Mouse (Mus musculus) midbrain, embryonic 14.5 days (tissue): ENCODE measurements around the gene Brca2. TPM values are rescaled to one million over a fixed set of nuclear protein-coding genes. Genes with fewer than 3 reads are reported as not detected.
"Not testable (repeated sequence)": the region's sequence is repeated elsewhere in the genome, so short reads cannot be mapped to it uniquely, and the experiment has no call there.

Experiments
- ATAC-seq: fragments of 200-750 bp; cut with Nextera tagmentation; 2 replicates; pipeline ENCODE4 v1.8.0; 2017; ENCODE audit warnings: moderate number of reproducible peaks, moderate library complexity; ENCODE audit not compliant: low FRiP score, low TSS enrichment
- DNase-seq: peaks from one replicate; pipeline ENCODE4 v3.0.0-alpha.2; 2015
- H3K27ac ChIP-seq: fragments of 300-500 bp; sonication (generic); replicated peaks from 2 replicates; pipeline ENCODE4 v1.5.1; 2014; ENCODE audit warnings: mild to moderate bottlenecking, low read depth, low read length, moderate library complexity
- H3K27me3 ChIP-seq: fragments of 300-500 bp; sonication (generic); 2 replicates; pipeline ENCODE4 v1.6.1; 2014; ENCODE audit warnings: low read length, control low read depth, mixed read lengths; ENCODE audit not compliant: control insufficient read depth, insufficient read depth
- H3K36me3 ChIP-seq: fragments of 300-500 bp; sonication (generic); 2 replicates; pipeline ENCODE4 v1.6.1; 2014; ENCODE audit warnings: low read length, control low read depth; ENCODE audit not compliant: control insufficient read depth, insufficient read depth
- H3K4me1 ChIP-seq: fragments of 300-500 bp; sonication (generic); 2 replicates; pipeline ENCODE4 v1.6.1; 2014; ENCODE audit warnings: mild to moderate bottlenecking, antibody characterized with exemption, low read length, control low read depth; ENCODE audit not compliant: control insufficient read depth, insufficient read depth
- H3K4me2 ChIP-seq: fragments of 300-500 bp; sonication (generic); 2 replicates; pipeline ENCODE4 v1.6.1; 2014; ENCODE audit warnings: mild to moderate bottlenecking, low read length, moderate library complexity
- H3K4me3 ChIP-seq: fragments of 300-500 bp; sonication (generic); replicated peaks from 2 replicates; pipeline ENCODE4 v1.5.1; 2014; ENCODE audit warnings: low read depth, low read length
- H3K9ac ChIP-seq: fragments of 300-500 bp; sonication (generic); replicated peaks from 2 replicates; pipeline ENCODE4 v1.6.1; 2014; ENCODE audit warnings: mild to moderate bottlenecking, low read length, moderate library complexity
- H3K9me3 ChIP-seq: fragments of 300-500 bp; sonication (generic); 2 replicates; pipeline ENCODE4 v1.6.1; 2016; ENCODE audit warnings: low read length, control low read depth, mixed read lengths; ENCODE audit not compliant: control insufficient read depth
- WGBS: fragments of 180-500 bp; shearing (Covaris S2); extraction: QIAGEN DNeasy Blood & Tissue Kit; methylation state at CpG from one replicate; pipeline ENCODE4 v1.1.7; 2014; 5-methylcytosine and 5-hydroxymethylcytosine counted together
- polyA plus RNA-seq: library from polyadenylated mRNA; unstranded; fragments of >200 nt; fragmentation: Nextera tagmentation; extraction: Ambion mirVana; gene quantifications from 2 replicates; pipeline ENCODE4 v1.2.1, GENCODE M21; 2014

Brca2 gene
- 11.2 and 12.1 TPM in 2 replicates for polyA plus RNA-seq

GRCm38 (mm10) chr5:150521937-150522866 lies at the start of gene Brca2:
TSS of gene Brca2 (plus strand) at chr5:150522630.
- H3K9ac ChIP-seq: peak within 1 kb of the TSS; percentile 80
- H3K27ac ChIP-seq: peak within 1 kb of the TSS; percentile 62
- peak within 1 kb of the TSS; percentile 69 for H3K4me2 ChIP-seq
- no peaks in the 10 kb centered on the region for H3K36me3 ChIP-seq
- no peaks in the 10 kb centered on the region for H3K27me3 ChIP-seq
- DNase-seq (peak; percentile 96), ATAC-seq (peak; percentile 97)
- WGBS: 6% methylated on average over 63 of the region's 63 CpGs
- peak within 1 kb of the TSS; percentile 75 for H3K4me3 ChIP-seq
- 0 out of 2 replicates have a peak, but pooled peaks cover 2% of the 10 kb centered on the region for H3K4me1 ChIP-seq
- no peaks in the 10 kb centered on the region for H3K9me3 ChIP-seq

- Histone ChIP-seq H3K4me1 (no peaks in the 10 kb centered on the region), H3K27me3 (no peaks in the 10 kb centered on the region), H3K36me3 (peaks cover 45% of the 10 kb centered on the region), H3K4me3 (no peak overlapping the region), H3K27ac (no peak overlapping the region), H3K9ac (no peak overlapping the region), H3K4me2 (no peak overlapping the region), H3K9me3 (no peaks in the 10 kb centered on the region)
- 79% methylated on average over 4 of the region's 4 CpGs for WGBS
- DNase-seq (no peak), ATAC-seq (no peak)
Measured at GRCm38 (mm10) chr5:150477364-150477763, 45.1 kb upstream of the Brca2 start.

- H3K4me2 ChIP-seq: no peak overlapping the region
- H3K27ac ChIP-seq: no peak overlapping the region
- no peaks in the 10 kb centered on the region for H3K9me3 ChIP-seq
- no peak overlapping the region for H3K4me3 ChIP-seq
- DNase-seq (no peak), ATAC-seq (no peak)
- H3K9ac ChIP-seq: no peak overlapping the region
- H3K27me3 ChIP-seq: no peaks in the 10 kb centered on the region
- WGBS: 74% methylated on average over 4 of the region's 4 CpGs
- no peaks in the 10 kb centered on the region for H3K4me1 ChIP-seq
- H3K36me3 ChIP-seq: peaks cover 44% of the 10 kb centered on the region
Measured at GRCm38 (mm10) chr5:150478612-150479011, 43.8 kb upstream of the Brca2 start.

- Histone ChIP-seq H3K9me3 (no peaks in the 10 kb centered on the region), H3K4me3 (no peak overlapping the region), H3K27ac (no peak overlapping the region), H3K9ac (no peak overlapping the region), H3K4me1 (no peaks in the 10 kb centered on the region), H3K4me2 (no peak overlapping the region), H3K27me3 (no peaks in the 10 kb centered on the region), H3K36me3 (peaks cover 46% of the 10 kb centered on the region)
- peak; percentile 64 for DNase-seq
- ATAC-seq: no peak
- 71% methylated on average over 3 of the region's 3 CpGs for WGBS
Measured at GRCm38 (mm10) chr5:150485198-150485597, 37.2 kb upstream of the Brca2 start.

GRCm38 (mm10) chr5:150490285-150490684 lies 32.1 kb upstream of the Brca2 start:
- 92% methylated on average over 3 of the region's 3 CpGs for WGBS
- Histone ChIP-seq H3K4me3 (no peak overlapping the region), H3K36me3 (peaks cover 24% of the 10 kb centered on the region; the same call in 1 of the 2 replicates), H3K27me3 (no peaks in the 10 kb centered on the region), H3K4me2 (no peak overlapping the region), H3K27ac (no peak overlapping the region), H3K4me1 (no peaks in the 10 kb centered on the region), H3K9me3 (no peaks in the 10 kb centered on the region), H3K9ac (no peak overlapping the region)
- ATAC-seq: no peak
- DNase-seq: no peak

- H3K36me3 ChIP-seq: peaks cover 25% of the 10 kb centered on the region
- H3K9me3 ChIP-seq: no peaks in the 10 kb centered on the region
- H3K9ac ChIP-seq: no peak overlapping the region
- H3K4me1 ChIP-seq: no peaks in the 10 kb centered on the region
- DNase-seq: no peak
- no peak overlapping the region for H3K27ac ChIP-seq
- no peak overlapping the region for H3K4me2 ChIP-seq
- no peak for ATAC-seq
- 86% methylated on average over 8 of the region's 8 CpGs for WGBS
- no peaks in the 10 kb centered on the region for H3K27me3 ChIP-seq
- no peak overlapping the region for H3K4me3 ChIP-seq
Measured at GRCm38 (mm10) chr5:150490821-150491220, 31.6 kb upstream of the Brca2 start.

- not testable (repeated sequence) for H3K4me3 ChIP-seq, ATAC-seq, H3K4me2 ChIP-seq, H3K9ac ChIP-seq, H3K27ac ChIP-seq, DNase-seq, H3K27me3 ChIP-seq, H3K4me1 ChIP-seq, H3K9me3 ChIP-seq
- 91% methylated on average over 4 of the region's 4 CpGs for WGBS
- H3K36me3 ChIP-seq: peaks cover 33% of the 10 kb centered on the region
Measured at GRCm38 (mm10) chr5:150491573-150492173, 30.8 kb upstream of the Brca2 start.

GRCm38 (mm10) chr5:150495792-150496191 lies 26.6 kb upstream of the Brca2 start:
- H3K4me1 ChIP-seq: no peaks in the 10 kb centered on the region
- H3K9me3 ChIP-seq: no peaks in the 10 kb centered on the region
- H3K9ac ChIP-seq: no peak overlapping the region
- H3K4me3 ChIP-seq: no peak overlapping the region
- H3K27ac ChIP-seq: no peak overlapping the region
- H3K4me2 ChIP-seq: no peak overlapping the region
- H3K27me3 ChIP-seq: no peaks in the 10 kb centered on the region
- DNase-seq: peak; percentile 44
- 53% methylated on average over 6 of the region's 6 CpGs for WGBS
- peaks cover 30% of the 10 kb centered on the region for H3K36me3 ChIP-seq
- no peak for ATAC-seq
